In genomic region chr17:17448737-17449440, GRCm38 (mm10) we compare ENCODE assay signal across 8 mouse cellular contexts. TPM values are rescaled to one million over a fixed set of nuclear protein-coding genes. Genes with fewer than 3 reads are reported as not detected.
DNase-seq lines count a peak whose midpoint lies in the region; TF ChIP-seq lines count a peak whose summit lies in the region.

No protein-coding gene starts in this region.

- TF ChIP-seq POLR2A in cerebellum, adult 2 months (IDR thresholded peaks at IDR 0.05; ENCODE audit: borderline replicate concordance, insufficient read depth, low read length), result no peak

- peaks cover 8% of the 10 kb centered on the region; the same call in 1 of the 2 replicates for H3K36me3 ChIP-seq in hindbrain, embryonic 10.5 days

- TF ChIP-seq CTCF in cerebellum, adult 2 months (IDR thresholded peaks at IDR 0.05; ENCODE audit: borderline replicate concordance, insufficient read depth, low read depth, low read length), result no peak

- no peaks in the 10 kb centered on the region for H3K4me1 ChIP-seq in cerebellum, adult 2 months (ENCODE audit: control insufficient read depth, insufficient read depth, low read length)
- peaks cover 14% of the 10 kb centered on the region for H3K4me1 ChIP-seq in hindbrain, embryonic 10.5 days (replicated peaks)

- H3K9me3 ChIP-seq in hindbrain, embryonic 10.5 days, result no peaks in the 10 kb centered on the region

- H3K4me3 ChIP-seq in cerebellum, adult 2 months (replicated peaks; ENCODE audit: insufficient read depth, low read depth, low read length), result peak overlapping the region; percentile 54
- H3K4me3 ChIP-seq in hindbrain, embryonic 10.5 days, result peak overlapping the region; percentile 47

- peak; percentile 12 for DNase-seq in NIH3T3 (ENCODE audit: low read depth)
- DNase-seq in cerebellum, adult 2 months, result peak; percentile 25 to 34
- DNase-seq in forelimb bud, embryonic 11.5 days (ENCODE audit: low read depth, low spot score), result peak; percentile 46
- peak; percentile 72 for DNase-seq in hindbrain, embryonic 10.5 days (ENCODE audit: low spot score)
- peak; percentile 16 to 29 for DNase-seq in layer of hippocampus, postnatal 10 days (ENCODE audit: low spot score in 2 of 2)
- peak; percentile 78 for DNase-seq in lung, postnatal 36 days
- peak; percentile 34 for DNase-seq in ovary, postnatal 14 days (ENCODE audit: low spot score)
- no peak for DNase-seq in thymus, postnatal 10 days (ENCODE audit: low spot score in 2 of 2)

- H3K27me3 ChIP-seq in cerebellum, adult 2 months (ENCODE audit: control insufficient read depth, insufficient read depth, low read length), result no peaks in the 10 kb centered on the region
- no peaks in the 10 kb centered on the region for H3K27me3 ChIP-seq in hindbrain, embryonic 10.5 days (ENCODE audit: insufficient read depth, poor library complexity, severe bottlenecking)

- H3K27ac ChIP-seq in cerebellum, adult 2 months (ENCODE audit: insufficient read depth, low read length), result no peak overlapping the region
- peak overlapping the region; percentile 85 for H3K27ac ChIP-seq in hindbrain, embryonic 10.5 days

- 5% methylated on average over 17 of the region's 17 CpGs for WGBS in cerebellum, adult 2 months
- WGBS in hindbrain, embryonic 10.5 days, result 5% methylated on average over 17 of the region's 17 CpGs

RNA-seq across cellular contexts. Expression of gene Lix1, which starts 46.4 kb away (rescaled TPM):
- polyA plus RNA-seq in cerebellum, adult 2 months (2012; rRNA removed), result 8.4 and 9.6 TPM in 2 replicates
- polyA plus RNA-seq in hindbrain, embryonic 10.5 days (2016; fragmentation: Nextera tagmentation; extraction: Ambion mirVana), result 31.6 and 55.2 TPM in 2 replicates
- 10 to 100 TPM; 77.0 to 78.5 TPM for total RNA-seq in layer of hippocampus, postnatal 10 days (2021)

Comparison
In these comparisons a context has a peak if more than half of its experiments do, and no peak if none do; other contexts are left out.
1. DNase-seq: peak in NIH3T3 (single experiment), cerebellum, adult 2 months (2 of 2), forelimb bud, embryonic 11.5 days (single experiment), hindbrain, embryonic 10.5 days (single experiment), layer of hippocampus, postnatal 10 days (2 of 2), lung, postnatal 36 days (single experiment) and ovary, postnatal 14 days (single experiment); none in thymus, postnatal 10 days (0 of 2).